Mouse (Mus musculus) hindbrain, embryonic 12.5 days (tissue): Measurements from ENCODE around the gene Git2. TPM values are rescaled to one million over a fixed set of nuclear protein-coding genes. Genes with fewer than 3 reads are reported as not detected.
A peak's percentile ranks its signal among the peaks of the same experiment; 100 is the strongest.

Source experiments
- ATAC-seq: fragments of 200-750 bp; cut with Nextera tagmentation; 2 replicates; pipeline ENCODE4 v1.8.0; 2017; ENCODE audit warnings: moderate TSS enrichment; ENCODE audit not compliant: low FRiP score
- H3K27ac ChIP-seq: fragments of 300-500 bp; sonication (generic); 2 replicates; pipeline ENCODE4 v1.5.1; 2016; ENCODE audit warnings: mild to moderate bottlenecking
- H3K27me3 ChIP-seq: fragments of 300-500 bp; sonication (generic); 2 replicates; pipeline ENCODE4 v1.6.1; 2016; ENCODE audit warnings: mild to moderate bottlenecking
- H3K36me3 ChIP-seq: fragments of 300-500 bp; sonication (generic); 2 replicates; pipeline ENCODE4 v1.6.1; 2016; ENCODE audit warnings: mild to moderate bottlenecking
- H3K4me1 ChIP-seq: fragments of 300-500 bp; sonication (generic); 2 replicates; pipeline ENCODE4 v1.6.1; 2016
- H3K4me2 ChIP-seq: fragments of 300-500 bp; sonication (generic); replicated peaks from 2 replicates; pipeline ENCODE4 v1.6.1; 2016; ENCODE audit warnings: mild to moderate bottlenecking
- H3K4me3 ChIP-seq: fragments of 300-500 bp; sonication (generic); 2 replicates; pipeline ENCODE4 v1.5.1; 2016; ENCODE audit warnings: mild to moderate bottlenecking
- H3K9ac ChIP-seq: fragments of 300-500 bp; sonication (generic); 2 replicates; pipeline ENCODE4 v1.6.1; 2016; ENCODE audit warnings: mild to moderate bottlenecking, moderate library complexity
- H3K9me3 ChIP-seq: fragments of 300-500 bp; sonication (generic); replicated peaks from 2 replicates; pipeline ENCODE4 v1.6.1; 2016; ENCODE audit warnings: mild to moderate bottlenecking
- WGBS: fragments of 180-500 bp; shearing (Covaris S2); methylation state at CpG from one replicate; pipeline ENCODE4 v1.1.7; 2016; 5-methylcytosine and 5-hydroxymethylcytosine counted together
- polyA plus RNA-seq: library from polyadenylated mRNA; unstranded; fragments of >200 nt; fragmentation: Nextera tagmentation; extraction: Ambion mirVana; gene quantifications from 2 replicates; pipeline ENCODE4 v1.2.1, GENCODE M21; 2016

Git2 gene
- polyA plus RNA-seq: 47.2 and 57.1 TPM in 2 replicates

DNA sequence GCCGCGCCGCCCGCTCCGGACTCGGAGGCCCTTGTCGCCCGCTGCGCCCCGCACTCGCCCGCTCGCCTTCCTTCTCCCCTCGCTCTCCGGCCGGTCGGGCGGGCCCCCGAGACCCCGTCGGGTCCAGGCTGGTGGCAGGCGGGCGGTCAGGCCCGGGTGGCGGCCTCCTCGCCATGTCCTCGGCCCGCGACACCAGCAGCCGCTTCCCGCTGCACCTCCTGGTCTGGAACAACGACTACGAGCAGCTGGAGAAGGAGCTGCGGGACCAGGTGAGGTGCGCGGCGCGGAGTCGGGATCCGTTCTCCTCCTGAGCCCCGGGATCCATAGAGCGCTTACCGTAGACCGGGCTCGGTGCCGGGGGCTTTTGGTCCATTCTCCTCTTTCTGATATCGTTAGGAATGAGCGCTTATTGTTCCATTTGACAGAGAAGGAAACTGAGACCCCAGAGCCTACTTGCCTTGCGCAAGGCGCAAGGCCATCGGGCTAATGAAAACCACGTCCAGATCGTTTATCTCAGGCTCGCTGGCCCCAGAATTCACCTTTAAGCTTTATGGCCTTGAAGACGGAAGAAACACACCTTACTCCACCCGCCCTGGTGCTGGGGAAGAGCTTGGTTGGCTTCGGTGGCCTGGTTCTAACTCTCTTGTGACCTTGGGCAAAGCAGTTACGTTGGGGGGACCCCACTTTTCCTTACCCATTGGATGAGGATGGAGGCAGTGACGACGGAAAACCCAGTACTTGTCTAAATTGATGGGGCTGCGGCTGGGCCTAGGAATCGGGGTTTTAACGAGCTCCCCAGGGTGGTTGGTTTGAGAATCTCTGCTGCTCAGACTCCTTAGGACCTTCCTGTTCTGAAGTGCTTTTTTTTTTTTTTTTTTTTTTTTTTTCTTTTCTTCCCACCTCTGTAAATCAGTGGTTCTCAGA, at the start of gene Git2:
TSS of gene Git2 (minus strand) at position 462 of the 924 bp plus-strand sequence.
- H3K4me1 ChIP-seq: peaks cover 39% of the 10 kb centered on the region

DNA sequence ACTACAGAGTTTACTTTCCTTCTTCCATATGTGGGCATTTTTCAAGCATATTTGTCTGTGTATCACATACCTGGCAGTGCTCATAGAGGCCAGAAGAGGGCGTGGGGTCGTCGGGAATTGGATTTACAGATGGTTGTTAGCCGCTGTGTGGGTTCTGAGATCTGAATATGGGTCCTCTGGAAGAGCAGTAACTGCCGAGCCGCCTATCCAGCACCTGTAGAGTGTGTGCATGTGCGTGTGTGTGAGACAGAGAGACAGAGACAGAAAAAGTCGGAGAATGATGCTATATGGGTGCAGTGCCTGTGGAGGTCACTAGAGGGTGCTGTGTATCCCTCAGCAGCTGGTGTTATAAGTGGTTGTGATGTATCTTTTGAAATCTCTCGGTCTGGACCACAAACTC, 48.9 kb upstream of the Git2 start:
- WGBS: 17% methylated on average over 9 of the region's 9 CpGs
- no peak overlapping the region for H3K4me3 ChIP-seq
- H3K9ac ChIP-seq: no peak overlapping the region
- H3K9me3 ChIP-seq: no peaks in the 10 kb centered on the region
- H3K27me3 ChIP-seq: no peaks in the 10 kb centered on the region
- ATAC-seq: no peak
- H3K27ac ChIP-seq: no peak overlapping the region
- no peak overlapping the region; the same call in 1 of the 2 replicates for H3K4me2 ChIP-seq
- H3K36me3 ChIP-seq: 0 out of 2 replicates have a peak, but pooled peaks cover 3% of the 10 kb centered on the region
- peaks cover 5% of the 10 kb centered on the region; the same call in 1 of the 2 replicates for H3K4me1 ChIP-seq

More for the DNA sequence above, at the start of gene Git2:
- Histone ChIP-seq H3K27ac (peak within 1 kb of the TSS; percentile 94), H3K9me3 (no peaks in the 10 kb centered on the region), H3K4me3 (peak within 1 kb of the TSS; percentile 95), H3K27me3 (no peaks in the 10 kb centered on the region), H3K9ac (peak within 1 kb of the TSS; percentile 94), H3K4me2 (peak within 1 kb of the TSS; percentile 80), H3K36me3 (no peaks in the 10 kb centered on the region)
- WGBS: under 1% methylated on average over 55 of the region's 63 CpGs
- peak; percentile 6 for ATAC-seq

DNA sequence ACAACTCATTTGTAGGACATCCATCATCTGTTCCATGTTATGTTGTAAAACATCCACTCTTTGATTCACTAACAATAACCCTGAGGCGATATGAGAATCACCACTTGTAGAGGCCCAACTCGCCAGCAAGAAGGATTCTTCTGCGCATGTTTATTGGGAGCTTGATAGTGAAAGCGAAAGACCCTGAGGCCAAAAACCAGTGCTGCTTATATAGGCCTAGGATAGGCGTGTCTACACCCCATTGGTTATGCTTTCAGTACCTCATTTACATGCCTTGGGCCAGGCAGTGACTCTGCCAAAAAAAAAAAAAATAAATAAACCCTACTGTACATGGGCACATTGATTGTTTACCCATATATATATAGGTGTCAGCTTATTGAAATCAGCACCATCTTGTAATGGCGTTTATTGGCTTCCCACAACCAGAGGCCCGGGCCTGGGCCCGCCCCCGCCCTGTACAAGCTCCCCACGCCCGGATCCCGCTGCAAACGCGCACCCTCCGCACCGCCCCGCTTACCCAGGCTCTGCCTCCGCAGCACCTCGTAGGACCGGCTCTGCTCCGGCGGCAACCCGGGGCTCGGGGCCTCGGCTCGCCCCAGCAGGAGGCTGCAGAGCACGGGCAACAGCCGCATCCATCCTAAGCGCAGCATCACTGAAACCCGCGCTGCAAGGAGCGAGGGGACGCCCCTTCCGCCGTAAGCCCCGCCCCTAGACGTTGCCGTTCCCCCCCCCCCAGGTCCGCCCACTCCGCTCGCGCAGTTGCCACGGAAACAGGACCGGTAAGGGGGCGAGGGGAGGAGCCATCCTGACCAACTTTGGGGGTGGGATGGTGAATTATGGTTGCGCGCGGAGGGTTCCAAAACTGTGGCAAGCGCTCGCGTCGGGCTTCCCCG, 47.7 kb upstream of the Git2 start, which contains the start of gene 1500011B03Rik:
TSS of gene 1500011B03Rik (minus strand) at position 673 of the 893 bp plus-strand sequence.
- Histone ChIP-seq H3K9me3 (no peaks in the 10 kb centered on the region), H3K27ac (peak within 1 kb of the TSS; percentile 80), H3K4me2 (peak within 1 kb of the TSS; percentile 65), H3K27me3 (no peaks in the 10 kb centered on the region), H3K36me3 (0 out of 2 replicates have a peak, but pooled peaks cover 3% of the 10 kb centered on the region), H3K9ac (peak within 1 kb of the TSS; percentile 90), H3K4me1 (peaks cover 7% of the 10 kb centered on the region), H3K4me3 (peak within 1 kb of the TSS; percentile 75)
- 8% methylated on average over 50 of the region's 53 CpGs for WGBS
- peak; percentile 90 for ATAC-seq

DNA sequence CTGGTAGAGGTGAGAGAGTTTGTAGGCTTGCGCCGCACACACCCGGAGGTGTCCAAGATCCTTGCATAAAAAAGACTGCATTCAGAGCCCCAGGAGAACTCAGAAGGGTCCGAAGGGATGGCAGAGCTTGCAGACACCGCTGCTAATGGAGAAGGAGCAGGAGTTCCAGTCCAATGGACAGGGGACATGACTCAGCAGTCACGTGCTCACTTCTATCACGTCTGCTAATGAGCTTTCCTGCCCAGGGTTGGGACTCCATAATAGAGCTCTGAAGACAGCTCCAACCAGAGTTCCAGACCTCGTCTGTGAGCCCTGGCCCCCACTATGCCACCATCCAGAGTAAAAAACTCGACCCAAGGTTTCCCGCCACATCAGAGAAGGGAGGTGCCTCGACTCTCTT, 42.8 kb upstream of the Git2 start:
- 68% methylated on average over 10 of the region's 11 CpGs for WGBS
- no peak overlapping the region; the same call in 1 of the 2 replicates for H3K27ac ChIP-seq

DNA sequence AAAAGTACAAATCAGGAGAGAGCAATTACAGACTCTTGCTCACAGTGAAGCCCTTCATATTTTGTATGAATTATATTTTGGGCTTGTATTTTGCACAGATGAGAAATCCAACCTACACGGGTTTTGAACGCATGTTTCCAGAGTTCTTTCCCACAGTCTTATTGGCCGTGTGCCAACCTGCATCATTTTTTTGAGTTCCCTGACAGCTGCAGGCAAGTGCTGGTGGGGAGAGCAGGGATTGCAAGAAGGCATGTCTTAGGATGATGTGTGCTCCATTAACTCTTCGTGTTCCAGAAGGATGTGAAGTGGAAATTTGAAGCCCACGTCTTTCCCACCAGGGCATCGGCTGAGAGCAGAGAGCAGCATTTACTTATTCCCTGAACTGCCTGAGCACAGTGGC, 41.3 kb upstream of the Git2 start:
- H3K27ac ChIP-seq: no peak overlapping the region
- 61% methylated on average over 6 of the region's 6 CpGs for WGBS
- H3K9ac ChIP-seq: no peak overlapping the region
- ATAC-seq: no peak
- H3K4me2 ChIP-seq: no peak overlapping the region
- no peak overlapping the region for H3K4me3 ChIP-seq
- peaks cover 14% of the 10 kb centered on the region for H3K4me1 ChIP-seq
- H3K27me3 ChIP-seq: no peaks in the 10 kb centered on the region
- H3K36me3 ChIP-seq: 0 out of 2 replicates have a peak, but pooled peaks cover 2% of the 10 kb centered on the region
- H3K9me3 ChIP-seq: no peaks in the 10 kb centered on the region

More for the DNA sequence above, 42.8 kb upstream of the Git2 start:
- no peaks in the 10 kb centered on the region for H3K27me3 ChIP-seq
- H3K4me3 ChIP-seq: no peak overlapping the region
- H3K4me2 ChIP-seq: no peak overlapping the region
- ATAC-seq: no peak
- H3K36me3 ChIP-seq: 0 out of 2 replicates have a peak, but pooled peaks cover 3% of the 10 kb centered on the region
- H3K4me1 ChIP-seq: peaks cover 6% of the 10 kb centered on the region
- H3K9me3 ChIP-seq: no peaks in the 10 kb centered on the region
- H3K9ac ChIP-seq: no peak overlapping the region

DNA sequence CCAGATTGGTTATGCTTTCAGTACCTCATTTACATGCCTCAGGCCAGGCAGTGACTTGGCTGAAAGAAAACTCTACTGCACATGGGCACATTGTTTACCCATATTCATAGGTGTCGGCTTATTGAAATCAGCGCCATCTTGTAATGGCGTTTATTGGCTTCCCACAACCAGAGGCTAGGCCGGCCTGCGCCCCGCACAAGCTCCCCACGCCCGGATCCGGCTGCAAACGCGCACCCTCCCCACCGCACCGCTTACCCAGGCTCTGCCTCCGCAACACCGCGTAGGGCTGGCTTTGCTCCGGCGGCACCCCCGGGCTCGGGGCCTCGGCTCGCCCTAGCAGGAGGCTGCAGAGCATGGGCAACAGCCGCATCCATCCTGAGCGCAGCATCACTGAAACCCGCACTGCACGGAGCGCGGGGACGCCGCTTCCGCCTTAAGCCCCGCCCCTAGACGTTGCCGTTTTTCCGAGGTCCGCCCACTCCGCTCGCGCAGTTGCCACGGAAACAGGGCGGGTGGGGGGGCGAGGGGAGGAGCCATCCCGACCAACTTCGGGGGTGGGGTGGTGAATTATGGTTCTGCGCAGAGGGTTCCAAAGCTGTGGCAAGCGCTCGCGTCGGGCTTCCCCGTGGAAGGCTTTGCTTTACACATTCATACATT, 38.3 kb upstream of the Git2 start:
- H3K4me2 ChIP-seq: peak overlapping the region; percentile 60
- H3K36me3 ChIP-seq: peaks cover 6% of the 10 kb centered on the region
- peaks cover 29% of the 10 kb centered on the region for H3K4me1 ChIP-seq
- peak; percentile 96 for ATAC-seq
- peak overlapping the region; percentile 97 for H3K27ac ChIP-seq
- no peaks in the 10 kb centered on the region for H3K9me3 ChIP-seq
- peak overlapping the region; percentile 90 for H3K4me3 ChIP-seq
- no peaks in the 10 kb centered on the region for H3K27me3 ChIP-seq
- WGBS: 1% methylated on average over 50 of the region's 50 CpGs
- peak overlapping the region; percentile 90 for H3K9ac ChIP-seq

DNA sequence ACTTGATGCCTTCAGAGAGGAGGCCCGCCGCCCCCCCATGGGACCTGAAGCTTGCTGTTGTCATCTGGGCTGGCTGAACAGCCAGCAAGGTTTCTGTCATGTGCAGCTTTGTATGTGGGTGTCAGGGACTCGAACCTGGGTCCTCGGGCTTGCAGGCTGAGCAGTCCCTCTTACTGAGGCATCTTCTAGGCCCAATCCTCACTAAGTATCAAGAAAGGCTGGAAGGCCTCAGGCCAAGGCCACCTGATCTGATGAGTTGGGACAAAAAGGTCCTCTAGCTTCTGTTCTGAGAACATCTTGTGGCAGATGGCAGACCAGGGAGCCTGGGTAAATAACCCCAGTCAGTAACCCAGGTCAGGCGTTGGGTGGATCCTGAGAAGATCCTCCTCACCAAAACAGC, 34.5 kb upstream of the Git2 start:
- Histone ChIP-seq H3K36me3 (peaks cover 27% of the 10 kb centered on the region), H3K4me2 (no peak overlapping the region), H3K27me3 (no peaks in the 10 kb centered on the region), H3K4me3 (no peak overlapping the region), H3K9ac (no peak overlapping the region), H3K9me3 (no peaks in the 10 kb centered on the region), H3K4me1 (peaks cover 33% of the 10 kb centered on the region), H3K27ac (no peak overlapping the region)
- ATAC-seq: no peak
- WGBS: 88% methylated on average over 5 of the region's 5 CpGs

DNA sequence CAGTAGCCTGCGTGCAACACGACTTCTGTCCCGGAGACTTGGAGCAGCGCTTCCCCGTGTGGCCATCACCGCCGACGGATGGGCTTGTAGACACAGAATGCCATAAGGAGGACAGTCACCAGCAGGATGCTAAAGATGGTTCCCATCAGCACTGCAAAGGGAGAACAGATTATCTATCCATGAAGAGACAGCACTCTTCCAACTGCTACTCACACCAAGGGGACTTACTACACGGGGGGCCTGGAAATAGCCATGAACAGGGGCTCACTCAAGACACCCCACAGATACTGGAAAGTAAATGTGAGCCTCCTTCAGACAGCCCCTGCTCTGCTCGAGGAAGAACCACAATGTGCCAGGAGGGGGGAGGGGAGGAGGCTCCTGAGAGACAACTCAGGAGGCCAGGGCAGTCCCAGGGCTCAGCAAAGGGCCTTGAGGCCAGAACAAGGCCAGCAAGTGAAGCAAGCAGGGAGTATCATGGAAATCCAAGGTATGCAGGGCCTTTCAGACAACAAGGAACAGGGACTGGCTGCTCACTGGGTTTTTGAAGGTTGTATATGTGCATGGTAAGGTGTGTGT, 34.0 kb upstream of the Git2 start:
- H3K9me3 ChIP-seq: no peaks in the 10 kb centered on the region
- H3K36me3 ChIP-seq: peaks cover 32% of the 10 kb centered on the region
- H3K9ac ChIP-seq: no peak overlapping the region
- 76% methylated on average over 10 of the region's 10 CpGs for WGBS
- H3K4me3 ChIP-seq: no peak overlapping the region
- ATAC-seq: no peak
- no peaks in the 10 kb centered on the region for H3K27me3 ChIP-seq
- H3K27ac ChIP-seq: no peak overlapping the region
- H3K4me1 ChIP-seq: peaks cover 33% of the 10 kb centered on the region
- no peak overlapping the region for H3K4me2 ChIP-seq

DNA sequence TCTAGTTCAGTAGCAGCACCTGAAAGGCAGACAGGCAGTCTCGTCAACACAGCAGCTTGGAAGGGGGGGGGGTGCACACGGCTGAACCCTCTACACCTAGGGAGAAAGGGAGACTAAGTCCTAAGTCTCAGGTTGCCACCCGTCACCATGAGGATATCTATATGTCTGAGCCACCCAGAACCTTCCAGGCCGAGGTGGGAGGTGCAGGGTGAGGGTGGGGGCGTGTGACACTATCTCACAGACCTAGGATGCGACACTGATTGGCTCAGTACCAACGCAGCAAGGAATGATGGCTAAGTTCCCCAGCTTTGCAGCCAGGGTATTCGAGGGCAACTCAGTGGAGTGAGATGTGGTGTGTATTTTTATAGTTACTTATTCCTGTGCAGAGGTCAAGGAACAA, 33.1 kb upstream of the Git2 start:
- Histone ChIP-seq H3K9me3 (no peaks in the 10 kb centered on the region), H3K27me3 (no peaks in the 10 kb centered on the region), H3K9ac (no peak overlapping the region), H3K4me2 (no peak overlapping the region), H3K36me3 (peaks cover 40% of the 10 kb centered on the region), H3K4me3 (no peak overlapping the region), H3K27ac (no peak overlapping the region), H3K4me1 (peaks cover 33% of the 10 kb centered on the region)
- 76% methylated on average over 7 of the region's 8 CpGs for WGBS
- ATAC-seq: no peak

DNA sequence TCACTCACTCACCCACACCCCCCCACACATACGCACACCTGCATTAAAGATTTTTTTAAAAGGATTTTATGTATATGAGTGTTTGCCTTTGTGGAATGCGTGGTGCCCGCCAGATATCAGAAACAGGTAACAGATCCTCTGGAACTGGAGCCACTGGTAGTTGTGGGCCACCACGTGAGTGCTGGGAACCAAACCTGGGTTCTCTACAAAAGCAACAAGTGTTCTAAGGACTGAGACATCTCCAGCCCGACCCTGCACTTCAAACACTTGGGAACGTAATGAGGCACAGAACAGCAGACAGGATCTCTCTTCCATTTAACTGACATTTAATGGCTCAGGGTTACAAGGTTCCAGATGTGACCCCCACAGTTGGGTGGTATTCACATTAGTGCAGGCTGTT, 32.6 kb upstream of the Git2 start:
- Histone ChIP-seq H3K27me3 (no peaks in the 10 kb centered on the region), H3K9ac (no peak overlapping the region), H3K4me2 (no peak overlapping the region), H3K36me3 (peaks cover 45% of the 10 kb centered on the region), H3K27ac (no peak overlapping the region), H3K9me3 (no peaks in the 10 kb centered on the region), H3K4me3 (no peak overlapping the region), H3K4me1 (peaks cover 32% of the 10 kb centered on the region)
- 69% methylated on average over 6 of the region's 6 CpGs for WGBS
- ATAC-seq: no peak

DNA sequence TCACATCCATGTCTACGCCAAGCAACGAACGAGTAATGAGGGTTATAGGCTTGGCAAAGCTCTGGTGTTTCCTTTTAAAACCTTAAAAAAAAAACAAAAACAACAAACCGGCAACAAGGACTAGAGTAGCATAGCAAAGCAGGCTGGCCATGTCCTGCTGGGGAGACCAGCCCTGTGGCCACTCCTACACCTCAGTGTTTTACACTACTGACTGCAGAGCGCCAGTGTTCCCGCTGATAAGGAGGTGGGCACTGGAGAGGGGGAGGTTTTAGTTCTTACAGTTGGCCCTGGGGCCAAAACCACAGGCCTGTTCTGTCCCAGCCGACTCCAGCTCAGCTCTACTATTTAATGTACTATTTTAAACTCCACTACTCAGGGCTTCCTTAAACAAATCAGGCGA, 32.2 kb upstream of the Git2 start:
- no peak overlapping the region for H3K9ac ChIP-seq
- no peak overlapping the region; the same call in 1 of the 2 replicates for H3K27ac ChIP-seq
- no peak overlapping the region for H3K4me3 ChIP-seq
- H3K4me1 ChIP-seq: peaks cover 28% of the 10 kb centered on the region
- H3K4me2 ChIP-seq: no peak overlapping the region
- no peak for ATAC-seq
- 28% methylated on average over 8 of the region's 8 CpGs for WGBS
- H3K36me3 ChIP-seq: peaks cover 48% of the 10 kb centered on the region
- H3K27me3 ChIP-seq: no peaks in the 10 kb centered on the region
- H3K9me3 ChIP-seq: no peaks in the 10 kb centered on the region
